Mouse (Mus musculus) left cerebral cortex, adult 2 months (tissue): ENCODE data around the gene Rgcc. TPM values are rescaled to one million over a fixed set of nuclear protein-coding genes. Genes with fewer than 3 reads are reported as not detected.

ENCODE experiments used
- DNase-seq, 2 experiments: peaks; one replicate each; pipeline ENCODE4 v3.0.0; 2021 to 2022; ENCODE audit warnings: low spot score in 2 of 2, mixed read lengths in 1 of 2; ENCODE audit errors: extremely low spot score in 1 of 2
- H3K27ac ChIP-seq: fragments of 200-600 bp; 2 replicates; pipeline ENCODE4 v1.8.1; 2022
- H3K4me3 ChIP-seq: fragments of 200-600 bp; 2 replicates; pipeline ENCODE4 v1.8.1; 2022
- CTCF ChIP-seq: fragments of 200-600 bp; IDR thresholded peaks from 2 replicates; pipeline ENCODE4 v1.8.1; 2022; ENCODE audit warnings: antibody characterized with exemption, mild to moderate bottlenecking, moderate library complexity
- intact Hi-C: fragments of 180-260 bp; cut with DNase I; formaldehyde crosslinking; loops from one replicate; pipeline ENCODE4 v1.15.1; 2025
- total RNA-seq, 2 experiments: library from RNA; stranded (reverse); gene quantifications; 2 replicates each; pipeline ENCODE4 v1.2.3; 2021

Gene Rgcc
- total RNA-seq, 2 experiments from 2014 or later, result 33.6 to 44.5 TPM

DNA sequence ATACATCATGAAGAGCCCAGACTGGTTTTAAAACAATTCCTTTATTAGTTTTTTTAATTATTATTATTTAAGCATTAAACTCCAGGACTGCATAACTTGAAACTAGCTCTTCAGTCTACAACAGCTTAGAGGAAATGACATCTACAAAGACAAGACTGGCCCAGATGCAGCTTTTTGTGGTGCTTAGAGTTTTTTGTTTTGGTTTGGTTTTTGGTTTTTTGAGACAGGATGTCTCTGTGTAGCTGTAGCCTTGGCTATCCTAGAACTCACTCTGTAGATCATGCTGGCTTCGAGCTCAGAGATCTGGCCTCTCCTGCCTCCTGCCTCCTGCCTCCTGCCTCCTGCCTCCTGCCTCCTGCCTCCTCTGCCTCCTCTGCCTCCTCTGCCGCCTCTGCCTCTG lies 45.7 kb downstream of the Rgcc start:
- TF ChIP-seq CTCF, result no peak
- no peak overlapping the region for H3K27ac ChIP-seq
- H3K4me3 ChIP-seq, result no peak overlapping the region
- no peak for DNase-seq
- intact Hi-C loops, result no loop called here

DNA sequence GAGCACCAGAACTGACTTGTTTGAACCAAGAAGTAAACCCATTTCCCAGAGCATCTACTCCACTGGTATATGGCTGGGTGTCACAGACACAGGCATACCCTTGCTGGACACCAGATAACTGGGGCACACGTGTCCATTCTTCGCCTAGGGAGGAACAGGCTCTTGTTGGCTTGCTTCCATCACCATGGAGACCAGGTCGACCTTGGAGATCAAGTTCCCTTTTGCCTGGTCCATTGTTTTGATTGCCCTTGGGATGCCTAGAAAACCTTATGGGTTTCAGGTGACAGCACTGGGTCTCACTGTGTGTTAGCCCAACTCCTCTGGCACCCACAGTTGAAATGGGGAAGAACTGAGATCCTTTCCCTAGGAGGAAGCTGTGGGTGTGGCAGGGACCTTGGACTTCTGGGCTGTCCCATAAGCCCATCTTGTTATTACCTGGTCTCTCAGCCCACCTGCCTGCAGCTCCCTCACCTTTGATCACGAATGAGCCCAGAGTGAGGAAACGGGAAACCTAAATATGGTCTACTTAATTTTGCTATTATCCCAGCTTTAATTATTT lies 49.6 kb downstream of the Rgcc start:
- Histone ChIP-seq H3K27ac (no peak overlapping the region), H3K4me3 (no peak overlapping the region)
- TF ChIP-seq CTCF, result no peak
- no peak for DNase-seq
- intact Hi-C loops, result no loop called here

DNA sequence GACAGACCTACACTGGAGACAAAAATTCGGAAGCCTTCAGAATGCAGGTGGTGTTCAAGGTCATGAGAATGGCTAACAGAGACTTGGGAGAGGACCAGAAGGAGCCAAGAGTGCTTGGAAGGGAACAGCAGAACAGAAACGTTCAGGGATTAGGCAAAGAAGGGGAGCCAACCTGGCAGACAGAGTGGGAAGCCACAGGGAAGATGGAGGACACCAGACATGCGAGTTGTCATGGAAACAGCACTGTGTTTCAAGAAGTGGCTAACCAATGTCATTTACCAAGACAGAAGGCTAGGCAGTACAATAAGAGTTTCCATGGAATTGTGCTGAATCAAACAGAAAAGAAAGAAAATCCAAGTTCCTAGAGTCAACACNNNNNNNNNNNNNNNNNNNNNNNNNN lies 56.9 kb downstream of the Rgcc start:
- intact Hi-C loops, result loop anchor here (1.0 kb wide), 1 partner anchor 14 kb away; no protein-coding TSS in a partner anchor
- no peak overlapping the region for H3K4me3 ChIP-seq
- DNase-seq, result no peak
- H3K27ac ChIP-seq, result no peak overlapping the region
- TF ChIP-seq CTCF, result no peak

- TF ChIP-seq CTCF, result no peak
- intact Hi-C loops, result no loop called here
- Histone ChIP-seq H3K27ac (no peak overlapping the region), H3K4me3 (no peak overlapping the region)
- DNase-seq, result no peak
These were observed 58.2 kb downstream of the Rgcc start for GRCm38 (mm10) chr14:79243038-79243883.

DNA sequence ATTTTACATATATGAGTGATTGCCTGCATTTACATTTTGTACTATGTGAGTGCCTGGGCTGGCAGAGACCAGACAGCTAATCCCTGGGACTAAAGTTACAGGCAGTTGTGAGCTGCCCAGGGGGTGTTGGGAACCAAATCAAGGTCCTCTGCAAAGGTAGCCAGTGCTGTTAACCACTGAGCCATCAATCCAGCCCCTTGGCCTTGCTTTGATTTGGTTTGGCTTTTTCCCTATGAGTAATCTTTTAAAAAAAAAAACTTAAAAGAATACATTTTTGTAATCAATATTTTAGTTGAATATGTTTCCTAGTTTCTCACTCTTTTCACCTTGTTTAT lies 59.1 kb downstream of the Rgcc start:
- intact Hi-C loops, result no loop called here
- no peak for TF ChIP-seq CTCF
- H3K27ac ChIP-seq, result no peak overlapping the region
- no peak overlapping the region for H3K4me3 ChIP-seq
- DNase-seq, result no peak

- intact Hi-C loops, result no loop called here
- H3K4me3 ChIP-seq, result no peak overlapping the region
- DNase-seq, result no peak
- TF ChIP-seq CTCF, result no peak
- no peak overlapping the region for H3K27ac ChIP-seq
These were observed 59.6 kb downstream of the Rgcc start for GRCm38 (mm10) chr14:79241656-79242385.

DNA sequence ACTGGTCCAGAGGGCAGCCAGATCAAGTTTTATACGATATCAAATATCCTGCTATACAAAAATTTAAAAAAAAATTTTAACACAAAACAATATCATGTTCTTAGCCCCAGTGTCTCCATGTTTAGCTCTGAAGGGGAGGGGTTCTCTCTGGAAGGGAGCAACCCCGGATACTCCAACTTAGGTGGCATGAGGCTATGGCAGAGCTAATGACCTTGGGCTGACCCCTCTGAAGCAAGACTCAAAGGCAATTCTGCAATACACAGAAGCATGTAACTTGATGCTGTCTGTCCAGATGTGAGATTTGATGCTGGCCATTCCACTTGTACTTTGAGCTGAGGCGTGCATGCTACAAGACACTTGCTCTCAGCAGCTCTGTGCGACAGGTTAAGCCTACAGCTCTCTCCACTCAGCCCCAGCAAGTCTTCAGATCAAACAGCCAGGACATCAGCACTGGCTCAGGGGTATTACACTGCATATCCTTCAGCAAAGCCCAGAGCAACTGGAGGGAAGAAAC lies 60.3 kb downstream of the Rgcc start:
- intact Hi-C loops, result no loop called here

GRCm38 (mm10) chr14:79239402-79239801 lies 62.0 kb downstream of the Rgcc start:
- no peak for TF ChIP-seq CTCF
- intact Hi-C loops, result no loop called here

More for the DNA sequence above, 60.3 kb downstream of the Rgcc start:
- Histone ChIP-seq H3K27ac (no peak overlapping the region), H3K4me3 (no peak overlapping the region)
- no peak for TF ChIP-seq CTCF
- DNase-seq, result no peak

More at GRCm38 (mm10) chr14:79239402-79239801, 62.0 kb downstream of the Rgcc start:
- DNase-seq, result peak; percentile 27 to 78
- H3K27ac ChIP-seq, result no peak overlapping the region
- no peak overlapping the region for H3K4me3 ChIP-seq

Other genes starting within 250 kb of the Rgcc start
- not detected for gene Zfp957, start 54.3 kb downstream of the Rgcc start, total RNA-seq
- gene Naa16, start 89.1 kb upstream of the Rgcc start, total RNA-seq, result 10 to 100 TPM; 12.4 to 15.9 TPM
- 1 to 10 TPM; 5.0 to 6.7 TPM for gene Mtrf1, start 96.1 kb upstream of the Rgcc start, total RNA-seq
- gene Kbtbd7, start 124.9 kb upstream of the Rgcc start, total RNA-seq, result 10 to 100 TPM; 38.2 to 38.8 TPM
- gene Kbtbd6, start 150.2 kb upstream of the Rgcc start, total RNA-seq, result 1 to 10 TPM in 1 of 2 experiments, under 1 TPM in 1; 0.72 to 1.2 TPM
- gene Elf1, start 179.5 kb upstream of the Rgcc start, total RNA-seq, result 1 to 10 TPM; 4.1 to 4.6 TPM
- gene Wbp4, start 179.9 kb upstream of the Rgcc start, total RNA-seq, result 10 to 100 TPM; 47.7 to 52.0 TPM